Mouse (Mus musculus) embryo, embryonic 10 days (tissue): Measurements from ENCODE around the gene Rab34.
A peak's percentile ranks its signal among the peaks of the same experiment; 100 is the strongest.

ENCODE experiments used
- DNase-seq: peaks from one replicate; pipeline ENCODE4 v3.0.0-alpha.2; 2015; ENCODE audit warnings: low spot score

Rab34 gene

DNA sequence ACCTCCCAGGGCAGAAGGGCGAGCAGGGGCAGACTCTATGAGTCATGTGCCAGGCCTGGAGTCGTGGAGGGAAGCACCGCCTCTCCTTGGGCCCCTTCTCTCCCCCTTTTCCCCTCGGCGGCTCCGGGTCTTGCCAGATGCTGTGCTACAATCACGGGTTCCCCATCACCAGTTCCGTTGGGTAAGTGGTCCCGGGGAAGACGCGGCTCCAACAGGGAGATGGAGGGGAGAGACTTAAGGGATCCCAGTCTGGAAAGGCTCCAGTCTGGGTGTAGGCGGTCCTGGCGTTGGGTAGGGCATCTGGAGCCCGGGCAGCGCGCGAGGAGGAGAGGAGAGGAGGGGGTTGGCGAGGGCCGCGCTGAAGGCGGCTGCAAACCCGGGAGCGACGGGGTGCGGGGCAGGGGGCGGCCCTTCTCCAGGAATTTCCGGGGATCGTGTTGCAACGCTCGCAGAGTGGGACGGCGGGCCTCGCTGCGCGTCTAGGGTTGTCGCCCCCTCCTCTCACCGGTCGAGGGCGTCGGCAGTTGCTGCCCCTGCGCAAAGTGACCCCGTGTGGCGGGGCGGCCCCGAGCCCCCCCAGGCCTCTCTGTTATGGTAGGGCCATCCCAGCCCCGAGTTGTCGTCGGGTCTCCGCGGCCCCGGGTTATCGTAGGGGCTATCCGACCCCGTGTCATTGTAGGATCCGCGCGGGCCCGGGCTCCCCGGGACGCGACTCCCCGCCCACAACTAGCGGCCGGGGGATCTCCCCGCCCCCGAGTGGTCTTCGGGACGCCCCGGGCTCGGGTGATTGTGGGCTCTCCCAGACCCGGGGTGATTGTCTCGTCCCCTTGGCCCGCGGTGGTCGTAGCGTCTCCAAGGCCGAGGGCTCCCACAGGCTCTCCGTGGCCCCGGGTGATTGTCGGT lies at the start of gene Rab34:
Gene Rab34 (plus strand): TSS at position 100 of the 903 bp plus-strand sequence.
- peak; percentile 90 for DNase-seq

DNA sequence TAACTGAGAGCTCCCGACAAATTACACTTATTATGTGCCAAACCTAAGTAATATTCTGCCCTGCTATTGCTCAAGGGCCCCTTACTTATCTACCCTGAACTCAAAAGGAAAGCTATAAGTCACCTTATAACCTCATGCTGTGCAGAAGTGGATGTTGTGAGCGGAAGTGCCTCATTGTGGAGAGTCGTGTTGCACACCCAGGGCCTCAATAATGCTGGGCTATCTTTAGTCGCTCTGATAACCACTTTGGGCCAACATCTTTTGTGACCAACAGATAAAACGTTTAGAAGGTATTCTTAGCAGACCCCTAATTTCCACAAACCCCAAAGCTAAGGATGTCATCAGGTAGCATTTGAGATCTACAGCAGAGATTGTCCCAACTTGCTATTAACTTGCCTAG lies 47.6 kb upstream of the Rab34 start:
- DNase-seq, result no peak

DNA sequence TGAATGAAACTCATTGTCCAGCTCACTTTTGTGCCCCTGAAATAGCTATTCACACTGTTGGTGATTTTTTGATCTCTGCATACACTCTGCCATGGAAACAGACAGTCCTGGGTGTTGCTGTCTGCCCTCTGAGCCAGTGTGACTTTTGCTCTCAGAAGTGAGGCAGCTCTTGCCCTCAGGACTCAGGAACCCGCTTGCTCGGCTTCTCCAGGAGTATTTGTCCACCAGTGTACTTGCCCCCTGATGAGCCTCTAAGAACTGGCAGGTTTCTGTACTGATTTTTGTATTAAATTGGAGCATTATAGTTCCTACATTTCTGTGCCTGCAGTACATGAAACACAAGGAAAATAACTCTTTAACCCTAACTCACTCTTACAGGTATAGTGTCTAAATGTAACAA lies 44.7 kb upstream of the Rab34 start:
- DNase-seq, result no peak

DNA sequence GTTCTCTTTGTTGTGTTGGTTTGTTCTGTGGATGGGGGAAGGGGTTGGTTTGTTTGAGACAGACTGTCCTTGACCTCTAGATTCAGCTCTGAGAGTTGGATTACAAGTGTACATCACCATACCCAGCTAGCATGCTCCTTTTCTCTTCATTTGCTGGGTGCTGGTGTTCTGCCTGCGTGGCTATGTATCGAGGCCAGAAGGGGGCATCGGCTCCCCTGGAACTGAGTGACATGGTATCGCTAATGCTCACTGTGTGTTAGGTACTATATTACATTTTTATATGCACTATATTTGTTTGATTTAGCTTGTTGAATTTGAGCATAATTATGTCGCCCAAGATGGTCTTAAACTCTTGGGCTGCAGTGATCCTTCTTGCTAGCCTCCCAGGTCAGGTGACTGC lies 42.1 kb upstream of the Rab34 start:
- no peak for DNase-seq

- DNase-seq, result no peak
These were observed 41.3 kb upstream of the Rab34 start for GRCm38 (mm10) chr11:78146707-78147543.

DNA sequence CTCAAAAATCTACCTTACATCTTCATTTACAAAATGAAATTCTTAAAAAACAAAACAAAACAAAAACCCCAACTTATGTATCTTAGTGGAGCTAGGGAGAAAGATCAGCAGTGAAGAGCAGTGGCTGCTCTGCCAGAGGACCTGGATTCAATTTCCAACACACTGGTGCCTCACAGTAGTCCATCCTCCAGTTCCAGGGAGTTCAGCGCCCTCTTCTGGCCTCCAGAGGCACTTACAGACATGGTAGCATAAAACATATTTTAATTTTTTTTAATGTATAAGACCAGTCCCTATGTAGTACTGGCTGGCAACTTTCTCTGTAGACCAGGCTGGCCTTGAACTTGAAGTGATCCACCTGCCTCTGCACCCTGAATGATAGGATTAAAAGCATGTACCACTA lies 37.1 kb upstream of the Rab34 start:
- DNase-seq, result peak; percentile 64

DNA sequence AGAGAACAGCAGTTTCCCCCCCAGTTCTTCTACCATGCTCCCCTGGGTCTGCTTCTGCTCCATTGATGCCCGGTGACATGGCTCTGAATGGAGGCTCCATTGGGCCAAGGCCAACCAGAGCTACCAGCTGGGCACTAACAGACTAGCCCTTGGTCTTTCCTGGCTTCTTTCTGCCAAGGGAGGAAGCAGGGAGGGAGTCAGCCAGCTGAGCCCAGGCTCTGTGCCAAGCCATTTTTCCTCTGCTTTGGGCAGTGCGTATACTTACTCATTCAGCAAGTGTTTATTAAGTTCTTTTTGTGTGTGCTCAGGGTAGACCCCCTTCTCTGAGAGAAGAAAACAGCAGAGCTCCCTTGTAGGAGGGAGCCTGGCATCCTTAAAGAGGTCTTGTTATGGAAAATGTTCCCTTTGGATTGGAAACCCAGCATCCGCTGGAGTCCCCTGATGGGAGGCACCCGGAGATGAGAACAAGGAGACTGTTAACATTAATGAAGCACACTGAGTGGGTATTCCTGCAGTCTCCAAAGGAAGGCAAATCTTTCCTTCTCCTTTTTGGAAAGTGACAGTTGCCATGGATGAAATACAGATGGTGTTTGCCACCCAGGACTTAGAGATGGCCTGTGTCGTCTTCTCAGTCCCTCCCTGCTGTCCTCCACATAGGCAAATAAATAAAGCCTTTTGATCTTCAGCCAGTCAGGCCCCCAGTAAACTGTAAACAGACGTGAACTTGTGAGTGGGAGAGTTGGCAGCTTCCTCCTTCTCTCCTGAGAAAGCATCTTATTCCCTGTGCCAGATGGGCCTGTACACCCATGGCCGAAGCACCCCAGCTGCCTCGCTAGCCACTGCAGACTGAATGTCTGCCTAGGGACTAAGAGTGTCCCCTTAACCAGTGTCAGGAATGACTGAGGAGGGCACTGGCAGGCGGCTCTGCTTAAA lies 35.7 kb upstream of the Rab34 start:
- no peak for DNase-seq

DNA sequence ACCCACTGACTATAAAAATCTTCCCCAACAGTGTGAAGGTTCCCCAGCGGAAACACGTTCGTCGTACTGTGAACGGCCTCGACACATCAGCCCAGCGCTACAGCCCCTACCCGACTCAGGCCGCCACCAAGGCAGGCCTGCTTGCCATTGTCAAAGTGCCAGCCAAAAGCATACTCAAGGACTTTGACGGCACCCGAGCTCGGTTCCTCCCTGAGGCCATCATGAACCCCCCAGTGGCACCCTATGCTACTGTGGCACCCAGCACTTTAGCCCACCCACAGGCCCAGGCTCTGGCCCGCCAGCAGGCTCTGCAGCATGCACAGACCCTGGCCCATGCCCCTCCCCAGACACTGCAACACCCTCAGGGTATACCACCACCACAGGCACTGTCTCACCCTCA lies 34.5 kb upstream of the Rab34 start:
- no peak for DNase-seq

DNA sequence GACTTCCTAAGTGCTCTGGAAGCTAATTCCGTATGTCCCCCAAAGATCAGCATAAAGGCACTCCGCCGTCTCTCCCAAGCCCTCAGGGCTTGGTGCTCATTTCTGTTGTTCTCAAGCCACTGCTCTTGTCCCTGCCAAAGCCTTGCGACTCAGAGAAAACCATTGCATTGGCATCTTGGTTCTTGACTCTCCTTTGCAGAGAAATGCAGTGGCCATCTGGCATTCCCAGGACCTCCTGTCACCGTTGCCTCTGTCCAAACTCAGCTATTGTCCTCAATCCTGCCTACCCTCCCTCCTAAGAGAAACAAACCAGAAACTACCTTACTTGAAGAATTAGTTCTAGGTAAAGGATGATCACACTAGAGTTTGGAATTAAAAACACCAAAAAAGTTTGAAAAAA lies 32.6 kb upstream of the Rab34 start:
- no peak for DNase-seq

DNA sequence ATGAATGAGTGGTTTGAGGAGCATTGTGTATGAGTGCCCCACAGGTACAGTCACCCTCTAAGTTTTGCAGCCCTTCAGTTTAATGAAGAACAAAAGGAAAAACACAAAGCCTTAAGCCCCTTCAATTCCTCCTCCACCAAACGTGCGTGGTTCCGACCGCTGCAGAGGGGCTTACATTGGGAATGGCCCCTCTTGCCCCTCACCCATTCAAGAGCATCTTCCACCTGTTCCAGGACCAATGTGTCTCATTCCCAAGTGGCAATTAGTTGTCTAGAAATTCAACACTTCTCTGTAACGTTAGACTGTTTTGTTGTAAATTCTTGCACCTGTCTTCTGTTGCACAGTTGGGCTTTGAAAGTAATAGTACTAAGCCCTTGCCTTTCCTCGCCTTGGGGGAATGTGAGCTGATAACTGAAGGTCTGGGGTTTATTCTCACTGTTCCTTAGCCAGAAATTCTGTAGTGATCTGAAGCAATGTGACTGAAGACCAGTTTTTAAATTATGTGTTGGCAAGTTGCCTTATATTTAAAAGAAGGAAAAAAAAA lies 32.0 kb upstream of the Rab34 start:
- no peak for DNase-seq

DNA sequence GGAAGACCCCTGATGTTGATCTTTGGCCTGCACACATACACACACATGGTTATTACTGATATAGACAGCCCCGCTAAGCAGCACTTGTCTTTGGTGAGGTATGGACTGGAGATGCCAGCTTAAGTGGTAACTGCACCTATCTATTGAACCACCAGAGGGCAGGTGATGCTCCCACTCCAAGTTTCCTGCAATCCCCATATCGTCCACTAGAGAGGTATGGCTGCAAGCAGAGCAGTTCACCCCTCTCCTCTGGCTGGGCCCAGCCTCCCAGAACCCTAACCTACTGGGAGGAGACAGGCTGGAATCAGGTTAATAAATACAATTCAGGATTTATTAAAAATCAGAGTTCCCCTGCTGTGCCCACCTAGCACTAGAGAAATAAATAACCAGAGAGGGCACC lies 29.1 kb upstream of the Rab34 start:
- DNase-seq, result peak; percentile 89

DNA sequence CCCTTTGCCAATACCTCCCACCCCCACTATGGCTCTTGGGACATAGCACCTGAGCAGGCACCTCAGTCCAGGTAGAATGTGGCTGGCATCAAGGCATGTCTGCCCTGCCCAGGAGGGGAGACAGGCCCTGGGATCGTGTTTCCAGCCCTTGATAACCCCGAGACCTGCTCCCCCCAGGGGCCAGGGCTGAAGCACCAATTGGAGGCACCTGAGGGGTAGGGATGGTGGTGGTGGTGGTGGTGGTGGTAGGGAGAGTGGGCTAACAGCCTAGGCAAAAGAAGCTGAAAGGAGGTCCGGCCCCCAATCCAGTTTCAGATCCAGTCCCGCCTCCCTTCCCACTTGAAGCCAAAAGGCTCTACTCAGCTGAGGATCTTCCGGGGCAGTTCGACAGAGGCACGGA lies 28.7 kb upstream of the Rab34 start:
- DNase-seq, result no peak

- DNase-seq, result no peak
These were observed 28.1 kb upstream of the Rab34 start for GRCm38 (mm10) chr11:78160171-78160570.

DNA sequence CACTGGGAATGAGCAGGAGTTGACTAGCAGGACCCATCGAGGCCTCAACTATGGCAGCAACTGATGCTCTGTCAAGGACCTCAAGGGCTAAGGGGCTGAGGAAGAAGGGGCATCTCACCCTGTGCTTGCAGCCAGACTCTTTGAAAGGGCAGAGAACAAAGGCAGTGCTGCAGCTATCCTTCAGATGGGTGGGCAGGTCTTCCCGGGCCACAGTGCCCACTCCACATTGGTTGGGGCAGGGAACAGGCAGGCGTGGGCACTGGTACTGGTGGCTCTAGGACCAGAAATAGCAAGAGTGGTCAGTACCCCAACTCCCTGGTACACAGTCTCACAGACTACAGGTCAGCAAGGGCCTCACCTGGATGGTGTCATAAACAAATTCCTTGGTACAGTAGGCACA lies 27.6 kb upstream of the Rab34 start:
- no peak for DNase-seq

DNA sequence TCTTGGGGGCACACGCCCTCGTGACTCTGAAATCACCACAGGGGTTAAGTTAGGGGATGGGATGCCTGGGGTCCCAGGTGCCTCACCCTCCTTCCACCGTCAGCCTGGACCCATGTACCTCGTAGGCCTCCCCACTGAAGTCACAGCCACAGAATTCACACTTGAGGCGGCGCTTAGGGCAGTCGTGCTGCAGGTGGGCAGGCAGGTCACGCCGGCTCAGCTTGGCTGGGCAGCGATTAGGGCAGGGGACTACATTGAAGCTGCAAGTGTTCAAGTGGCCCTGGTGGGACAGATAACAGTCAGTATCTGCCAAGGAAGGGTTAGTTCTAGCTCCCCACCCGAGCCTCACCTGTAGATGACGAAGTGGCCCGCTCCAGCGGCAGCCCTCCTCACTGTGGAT lies 27.1 kb upstream of the Rab34 start:
- DNase-seq, result no peak

GRCm38 (mm10) chr11:78161968-78162367 lies 26.3 kb upstream of the Rab34 start:
- DNase-seq, result no peak

GRCm38 (mm10) chr11:78162504-78162903 lies 25.7 kb upstream of the Rab34 start:
- no peak for DNase-seq

- no peak for DNase-seq
These were observed 25.2 kb upstream of the Rab34 start for GRCm38 (mm10) chr11:78163045-78163444.

GRCm38 (mm10) chr11:78163681-78164603 lies 24.3 kb upstream of the Rab34 start:
- peak; percentile 87 for DNase-seq

DNA sequence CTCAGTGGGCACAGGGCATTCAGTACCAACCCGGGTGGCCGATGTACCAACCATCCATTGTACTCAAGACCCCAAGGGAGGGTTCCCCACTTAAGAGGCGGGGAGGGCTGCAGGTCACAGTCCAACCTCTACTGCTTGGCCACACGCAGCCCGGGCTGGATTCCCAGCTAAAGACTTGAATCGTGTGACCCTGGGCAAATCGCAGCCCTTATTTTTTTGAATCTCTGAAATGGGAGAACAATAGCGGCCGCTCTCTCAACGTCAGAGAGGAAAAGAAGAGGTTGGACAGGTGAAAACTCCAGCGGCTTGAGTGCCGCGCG lies 23.7 kb upstream of the Rab34 start:
- no peak for DNase-seq
